Mouse (Mus musculus): Measurements from ENCODE around the gene Fam110c.
A peak's percentile ranks its signal among the peaks of the same experiment; 100 is the strongest.

Fam110c gene

GRCm38 (mm10) chr12:31101821-31102220, 28.2 kb downstream of the Fam110c start:
- no peak for DNase-seq (ENCODE audit: low spot score in 2 of 2)

DNA sequence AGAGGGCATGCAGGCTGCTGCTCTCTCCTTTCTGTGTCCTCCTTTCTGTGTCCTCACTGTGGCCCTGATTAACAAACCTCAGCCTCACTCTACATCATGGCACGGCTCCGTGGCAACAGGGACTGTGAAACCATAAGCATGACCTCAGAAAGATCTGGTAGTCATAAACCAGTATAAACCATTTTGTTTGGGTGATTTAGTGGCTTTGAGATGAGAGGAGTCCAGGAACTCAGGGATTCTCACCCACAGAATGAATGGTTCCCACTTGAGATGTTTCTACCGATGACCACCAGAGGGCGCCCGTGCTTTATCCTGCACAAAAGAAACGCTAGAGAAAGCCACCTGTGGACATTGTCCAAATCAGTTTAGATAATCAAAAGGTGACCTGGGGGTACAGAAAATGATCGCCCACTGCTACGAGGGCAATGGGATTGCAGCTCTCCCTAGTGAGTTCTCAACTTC, 42.4 kb downstream of the Fam110c start:
- DNase-seq (ENCODE audit: low spot score in 2 of 2), result peak; percentile 24 to 76

- DNase-seq (ENCODE audit: low spot score in 2 of 2), result no peak
Measured at GRCm38 (mm10) chr12:31120535-31120934, 46.9 kb downstream of the Fam110c start.

GRCm38 (mm10) chr12:31122892-31123622, 49.4 kb downstream of the Fam110c start:
- DNase-seq (ENCODE audit: low spot score in 2 of 2), result no peak

DNA sequence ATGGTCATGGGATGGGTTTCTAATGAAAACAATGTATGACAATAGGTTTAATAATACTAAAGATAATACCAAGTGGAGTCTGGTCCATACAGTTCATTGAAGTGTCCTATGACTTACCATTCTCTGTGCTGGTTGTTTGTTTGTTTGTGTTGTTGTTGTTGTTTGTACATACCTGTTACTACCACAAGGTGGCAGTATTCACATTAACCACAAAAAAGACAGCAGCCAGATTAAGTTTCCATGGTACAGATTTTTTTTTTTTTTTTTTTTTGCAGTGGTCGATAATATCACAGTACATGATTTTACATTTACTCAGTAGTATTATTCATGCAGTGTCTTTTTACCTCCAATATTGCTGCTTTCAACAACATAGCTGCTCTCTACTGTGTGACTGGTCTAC, 52.4 kb downstream of the Fam110c start:
- no peak for DNase-seq (ENCODE audit: low spot score in 2 of 2)

- no peak for DNase-seq (ENCODE audit: low spot score in 2 of 2)
Measured at GRCm38 (mm10) chr12:31129548-31129947, 55.9 kb downstream of the Fam110c start.

Data from spleen, postnatal 4 days (tissue).